Mouse (Mus musculus) granulocyte monocyte progenitor cell, adult 5-6 weeks (primary cell): ENCODE measurements at regions not wholly inside any gene's neighbourhood (a gene's known extent, or its start where the extent isn't known, plus 50 kb on each side); places are given as distances from the start of the nearest gene placed in this dataset.
A peak's percentile ranks its signal among the peaks of the same experiment; 100 is the strongest.

Experiments
- ATAC-seq: replicated peaks from 2 replicates; pipeline ENCODE4 v1.8.0; 2016; ENCODE audit warnings: mild to moderate bottlenecking, moderate TSS enrichment, inconsistent platforms; ENCODE audit not compliant: poor library complexity, severe bottlenecking

DNA sequence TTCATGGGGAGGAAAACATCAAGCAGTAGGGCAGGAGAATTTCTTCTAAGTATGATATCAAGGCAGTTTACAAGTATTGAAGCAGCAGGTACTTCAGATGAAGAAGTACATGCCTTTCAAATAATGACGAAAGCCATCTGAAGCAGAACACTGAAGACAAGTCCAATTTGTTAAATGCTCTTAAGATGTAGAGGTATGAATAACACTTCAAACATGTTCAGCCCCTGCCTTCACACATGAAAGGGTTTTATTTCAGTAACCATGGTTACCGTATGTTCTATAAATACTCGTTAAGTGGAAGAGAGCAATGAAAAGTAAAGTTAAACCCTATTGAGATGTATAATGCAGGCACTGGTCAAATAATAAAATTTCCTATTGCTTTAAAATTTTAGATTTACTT lies 101.8 kb downstream of the Mospd2 start:
- ATAC-seq = no peak

DNA sequence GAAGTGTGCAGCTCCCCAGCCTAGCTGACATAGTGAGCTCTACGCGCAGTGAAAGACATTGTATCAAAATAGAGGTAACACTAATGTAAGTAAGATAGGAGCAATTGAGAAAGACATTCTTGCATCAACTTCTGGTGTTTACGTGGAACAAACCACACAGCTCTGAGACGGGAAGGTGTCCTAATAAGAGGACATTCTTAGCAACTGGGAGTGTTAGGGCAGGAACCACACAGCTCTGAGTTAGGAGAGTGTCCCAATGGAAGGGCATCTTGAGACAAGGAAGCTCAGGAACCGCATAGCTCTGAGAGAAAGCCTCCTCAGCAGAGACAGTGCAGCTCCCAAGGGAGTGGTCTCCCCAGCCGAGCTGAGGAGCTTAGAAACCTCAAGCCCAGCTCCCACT lies 139.8 kb downstream of the Mospd2 start:
- ATAC-seq = peak; percentile 97

DNA sequence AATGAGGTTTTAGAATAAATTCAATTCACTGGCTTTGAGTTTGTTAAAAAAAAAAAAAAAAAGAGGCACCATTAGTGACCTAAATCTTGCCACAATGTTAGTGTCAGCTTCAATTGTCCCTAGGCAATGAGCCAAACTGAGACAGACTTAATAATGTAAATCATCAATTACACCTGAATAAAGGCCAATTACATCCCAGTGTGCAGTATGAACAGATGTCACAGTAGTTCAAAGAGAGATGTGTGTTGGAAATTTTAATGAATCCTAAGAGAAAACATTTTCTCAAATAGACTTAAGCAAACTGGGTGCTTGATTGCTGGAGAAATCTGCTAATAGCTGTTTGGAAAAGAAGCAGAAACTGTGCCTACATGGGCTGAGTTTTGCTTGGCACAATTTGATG lies 159.3 kb downstream of the Mospd2 start:
- ATAC-seq = no peak

DNA sequence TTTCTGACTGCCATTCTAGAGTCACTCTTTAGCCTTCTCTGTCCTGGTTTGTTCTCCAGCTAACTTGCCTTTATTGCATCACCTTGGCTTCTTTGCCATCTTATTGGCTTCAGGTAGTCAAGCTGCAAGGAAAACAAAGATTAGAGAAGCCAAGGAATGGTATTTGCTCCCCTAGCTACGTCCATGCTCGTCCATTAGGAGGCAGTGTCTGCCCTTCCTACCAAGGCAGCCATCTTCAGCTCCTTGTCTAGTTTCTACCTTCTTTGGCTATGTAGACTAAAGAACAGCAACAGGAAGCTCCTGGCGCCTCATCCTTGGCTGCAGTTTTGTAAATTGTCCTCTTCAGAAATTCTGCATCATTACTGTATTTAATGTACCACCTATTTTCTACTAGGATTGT lies 192.9 kb downstream of the Mospd2 start:
- ATAC-seq = peak; percentile 65

DNA sequence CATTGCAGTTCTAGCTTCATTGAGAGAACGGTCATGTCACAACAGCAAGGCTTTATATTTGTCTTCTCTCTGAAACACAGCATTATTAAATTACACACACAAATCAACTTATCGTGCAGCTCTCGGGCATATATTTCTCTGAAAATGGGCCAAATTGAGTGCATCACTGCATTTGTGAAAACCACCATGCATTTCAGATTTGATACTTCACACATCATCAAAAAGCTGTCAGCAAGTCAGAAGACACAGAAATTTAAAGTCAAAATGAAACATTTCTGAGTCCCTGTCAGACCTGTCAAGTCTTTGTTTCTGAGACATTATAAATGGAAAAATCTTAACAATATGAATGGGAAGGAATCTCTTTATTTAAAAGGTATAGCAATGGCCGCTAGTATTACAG lies 215.3 kb downstream of the Mospd2 start:
- ATAC-seq = no peak

DNA sequence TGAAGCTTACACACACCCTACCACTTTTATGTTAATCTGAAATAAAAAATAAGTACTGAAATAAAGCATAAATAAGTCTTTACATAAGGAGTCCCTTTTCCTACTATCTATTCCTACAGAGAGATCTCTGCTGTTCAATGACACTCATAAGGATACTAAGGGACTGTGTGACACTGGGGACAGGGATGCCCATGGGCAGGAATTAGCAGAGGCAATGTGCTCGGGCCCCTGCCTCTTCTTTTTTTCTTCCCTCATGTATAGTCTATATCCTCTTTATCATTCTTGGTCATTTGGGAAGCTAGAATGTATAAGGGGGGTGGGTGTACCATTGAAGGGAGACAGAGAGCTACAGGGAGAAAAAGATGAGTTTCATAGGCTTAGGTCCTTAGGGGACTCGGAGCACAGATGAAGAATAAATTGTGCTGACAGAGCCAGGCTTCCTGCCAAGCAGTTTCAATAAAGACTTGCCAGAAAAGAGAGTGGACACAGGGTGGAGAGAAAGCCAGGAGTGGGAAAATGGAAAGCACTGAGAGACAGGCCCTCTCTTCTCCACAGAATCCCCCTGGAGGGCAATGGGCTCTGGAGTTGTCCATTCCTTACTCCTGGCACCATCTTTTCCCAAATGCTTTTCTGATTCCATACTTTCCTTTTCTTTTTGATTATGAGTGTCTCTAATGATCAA lies 216.3 kb downstream of the Mospd2 start:
- ATAC-seq = no peak

DNA sequence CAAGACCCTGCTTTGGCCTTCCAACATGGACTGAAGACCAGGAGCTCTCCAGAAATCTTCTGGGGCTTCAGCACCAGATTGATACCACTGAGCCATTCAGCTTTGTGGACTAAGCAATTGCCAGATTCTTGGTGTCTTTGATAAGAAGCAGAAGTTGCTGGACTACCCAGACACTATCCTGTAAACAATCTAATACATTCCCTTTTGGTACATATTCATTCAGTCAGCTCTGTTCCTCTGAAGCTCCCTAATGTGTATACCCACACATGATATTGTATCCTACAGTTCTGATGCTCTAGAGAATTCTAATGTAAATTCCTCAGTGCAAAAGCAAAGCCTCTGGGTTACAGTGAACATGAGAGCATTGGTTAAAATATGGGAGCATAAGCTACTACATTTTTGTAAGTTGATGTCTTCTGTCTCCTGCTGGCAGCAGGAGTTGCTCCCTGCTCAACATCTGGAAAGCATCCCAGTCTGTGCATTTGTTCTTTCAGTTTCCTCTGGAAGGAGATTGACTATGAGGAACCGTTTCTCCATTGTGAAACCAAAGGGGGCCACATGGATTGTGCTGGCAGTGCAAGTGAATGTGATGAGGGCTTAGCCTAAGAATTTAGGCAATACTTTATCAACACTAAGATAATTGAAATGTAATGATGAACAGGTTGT lies 234.5 kb downstream of the Mospd2 start:
- ATAC-seq = no peak
